Mouse (Mus musculus) heart, embryonic 14.5 days (tissue): Measurements from ENCODE around the gene Snph. TPM values are rescaled to one million over a fixed set of nuclear protein-coding genes. Genes with fewer than 3 reads are reported as not detected.

ENCODE experiments used
- ATAC-seq: fragments of 200-750 bp; cut with Nextera tagmentation; 2 replicates; pipeline ENCODE4 v1.8.0; 2017; ENCODE audit warnings: low read depth, moderate TSS enrichment; ENCODE audit not compliant: insufficient number of reproducible peaks, insufficient read depth, low FRiP score
- H3K27ac ChIP-seq, 2 experiments: fragments of 200-500 bp in 1 of 2; fragments of 300-500 bp in 1 of 2; sonication (generic) in 1 of 2; replicated peaks in 1 of 2; 2 replicates each; pipeline ENCODE4 v1.5.1; 2012 to 2014; ENCODE audit warnings: low read depth in 2 of 2, low read length in 2 of 2, control low read depth in 1 of 2, mild to moderate bottlenecking in 1 of 2, mixed read lengths in 1 of 2; ENCODE audit not compliant: control insufficient read depth in 1 of 2, insufficient read depth in 1 of 2
- H3K27me3 ChIP-seq: fragments of 300-500 bp; sonication (generic); 2 replicates; pipeline ENCODE4 v1.6.1; 2014; ENCODE audit warnings: mild to moderate bottlenecking, low read length, control low read depth; ENCODE audit not compliant: control insufficient read depth, insufficient read depth
- H3K36me3 ChIP-seq: fragments of 300-500 bp; sonication (generic); 2 replicates; pipeline ENCODE4 v1.6.1; 2014; ENCODE audit warnings: mild to moderate bottlenecking, control low read depth, low read length, mixed read lengths; ENCODE audit not compliant: control insufficient read depth, insufficient read depth
- H3K4me1 ChIP-seq, 2 experiments: fragments of 200-500 bp in 1 of 2; fragments of 300-500 bp in 1 of 2; sonication (generic) in 1 of 2; 2 replicates each; pipeline ENCODE4 v1.6.1; 2012 to 2014; ENCODE audit warnings: low read length in 2 of 2, control low read depth in 1 of 2, mixed read lengths in 1 of 2; ENCODE audit not compliant: control insufficient read depth in 2 of 2, insufficient read depth in 2 of 2
- H3K4me2 ChIP-seq: fragments of 300-500 bp; sonication (generic); 2 replicates; pipeline ENCODE4 v1.6.1; 2014; ENCODE audit warnings: mild to moderate bottlenecking, low read length
- H3K4me3 ChIP-seq, 2 experiments: fragments of 200-500 bp in 1 of 2; fragments of 300-500 bp in 1 of 2; sonication (generic) in 1 of 2; 2 replicates each; pipeline ENCODE4 v1.5.1; 2012 to 2014; ENCODE audit warnings: low read length in 2 of 2, mild to moderate bottlenecking in 2 of 2, control low read depth in 1 of 2, low read depth in 1 of 2, moderate library complexity in 1 of 2; ENCODE audit not compliant: control insufficient read depth in 1 of 2, insufficient read depth in 1 of 2
- H3K9ac ChIP-seq: fragments of 300-500 bp; sonication (generic); 2 replicates; pipeline ENCODE4 v1.6.1; 2014; ENCODE audit warnings: mild to moderate bottlenecking, low read length
- H3K9me3 ChIP-seq: fragments of 300-500 bp; sonication (generic); 2 replicates; pipeline ENCODE4 v1.6.1; 2016; ENCODE audit warnings: low read length, control low read depth; ENCODE audit not compliant: control insufficient read depth
- WGBS: fragments of 180-500 bp; shearing (Covaris S2); extraction: QIAGEN DNeasy Blood & Tissue Kit; methylation state at CpG from one replicate; pipeline ENCODE4 v1.1.7; 2014; 5-methylcytosine and 5-hydroxymethylcytosine counted together
- polyA plus RNA-seq: library from polyadenylated mRNA; unstranded; fragments of >200 nt; fragmentation: Nextera tagmentation; extraction: Ambion mirVana; gene quantifications from 2 replicates; pipeline ENCODE4 v1.2.1, GENCODE M21; 2014

Snph gene
- polyA plus RNA-seq: 0.31 TPM in 2 replicates

- no peak for ATAC-seq
- H3K36me3 ChIP-seq: no peaks in the 10 kb centered on the region
- no peaks in the 10 kb centered on the region for H3K9me3 ChIP-seq
- H3K4me3 ChIP-seq: peak within 1 kb of the TSS; percentile 55 to 67
- peak within 1 kb of the TSS; percentile 98 for H3K4me2 ChIP-seq
- H3K27me3 ChIP-seq: peaks cover 49% of the 10 kb centered on the region
- peak within 1 kb of the TSS; percentile 70 for H3K9ac ChIP-seq
- under 1% methylated on average over 45 of the region's 47 CpGs for WGBS
- H3K4me1 ChIP-seq: peaks cover 0 to 4% of the 10 kb centered on the region in 2 experiments; a peak in 2 of 4 replicates
- no peak within 1 kb of the TSS for H3K27ac ChIP-seq
Measured at GRCm38 (mm10) chr2:151632159-151632814, at the start of gene Snph. Snph (minus strand) TSS chr2:151632593.

DNA sequence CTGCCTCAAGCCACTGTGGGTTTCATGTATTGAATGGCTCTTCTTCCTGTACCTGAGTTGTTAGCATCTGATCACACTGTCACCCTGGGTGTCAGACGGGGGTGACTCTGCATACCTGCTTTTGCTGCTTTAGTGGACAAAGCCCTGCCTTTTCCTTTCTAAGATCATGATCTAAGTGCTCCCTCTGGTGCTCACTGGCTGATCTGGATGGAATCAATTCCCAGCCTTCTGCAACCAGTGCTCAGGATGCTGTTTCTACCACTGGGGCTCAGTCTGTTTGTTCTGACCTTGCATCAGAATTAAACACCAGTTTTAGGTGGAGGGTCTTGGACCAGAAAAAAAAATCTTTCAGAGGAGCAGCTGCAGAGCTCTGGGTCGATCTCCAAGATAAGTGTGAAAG, 43.8 kb upstream of the Snph start:
- H3K27ac ChIP-seq: no peak overlapping the region
- no peak overlapping the region for H3K9ac ChIP-seq
- 42% methylated on average over 2 of the region's 2 CpGs for WGBS
- H3K27me3 ChIP-seq: no peaks in the 10 kb centered on the region
- H3K36me3 ChIP-seq: no peaks in the 10 kb centered on the region
- no peak for ATAC-seq
- H3K4me1 ChIP-seq: no peaks in the 10 kb centered on the region
- no peaks in the 10 kb centered on the region for H3K9me3 ChIP-seq
- H3K4me3 ChIP-seq: no peak overlapping the region
- H3K4me2 ChIP-seq: no peak overlapping the region

DNA sequence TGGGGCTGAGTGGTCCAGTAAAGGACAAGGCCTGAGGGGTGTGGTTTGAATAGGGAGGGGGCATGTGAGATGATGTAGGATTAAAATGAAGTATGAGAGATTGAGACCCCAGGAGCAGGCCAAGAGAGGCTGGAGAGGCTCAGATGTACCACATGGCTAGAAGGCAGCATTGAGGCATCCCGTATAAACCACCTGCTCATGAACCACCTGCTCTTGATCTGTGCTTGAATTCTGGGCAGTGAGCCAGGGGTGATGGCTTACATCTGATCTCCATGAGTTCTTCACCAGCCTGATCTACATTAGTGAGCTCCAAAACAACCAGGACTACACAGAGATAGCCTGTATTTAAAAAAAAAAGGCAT, 38.6 kb upstream of the Snph start:
- Histone ChIP-seq H3K4me1 (no peaks in the 10 kb centered on the region; a peak in 1 of 4 replicates), H3K27me3 (peaks cover 10% of the 10 kb centered on the region), H3K9ac (no peak overlapping the region), H3K9me3 (no peaks in the 10 kb centered on the region), H3K36me3 (no peaks in the 10 kb centered on the region), H3K27ac (no peak overlapping the region), H3K4me3 (no peak overlapping the region), H3K4me2 (no peak overlapping the region)
- no peak for ATAC-seq
- WGBS: 36% methylated on average over 1 of the region's 1 CpGs

- WGBS: 34% methylated on average over 48 of the region's 48 CpGs
Measured at GRCm38 (mm10) chr2:151670026-151670967, 37.9 kb upstream of the Snph start.

DNA sequence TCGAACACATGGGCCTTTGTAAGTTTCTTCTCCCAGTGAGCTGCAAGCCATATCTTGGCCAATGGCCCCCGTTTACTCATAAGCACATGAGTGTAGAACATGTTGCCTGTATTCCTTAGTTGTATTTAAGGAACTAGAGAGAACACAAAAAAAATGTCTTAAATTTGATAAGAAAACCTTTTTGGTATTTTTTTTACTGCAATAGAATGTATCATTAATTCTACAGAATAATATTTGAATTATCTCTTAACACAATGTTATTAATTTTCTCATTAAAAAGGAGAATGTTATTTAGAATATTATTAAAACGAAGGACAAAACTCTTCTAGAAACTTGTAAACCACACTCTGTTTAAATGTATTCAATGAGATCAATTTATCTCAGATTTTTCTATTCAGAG, 36.0 kb upstream of the Snph start, which contains the start of gene Rad21l:
Rad21l (minus strand) TSS at position 101 of the 400 bp plus-strand sequence.
- no peaks in the 10 kb centered on the region for H3K36me3 ChIP-seq
- peaks cover 10% of the 10 kb centered on the region for H3K27me3 ChIP-seq
- no peak within 1 kb of the TSS for H3K4me2 ChIP-seq
- no peaks in the 10 kb centered on the region for H3K9me3 ChIP-seq
- ATAC-seq: no peak
- H3K4me3 ChIP-seq: no peak within 1 kb of the TSS
- WGBS: 61% methylated on average over 3 of the region's 3 CpGs
- H3K27ac ChIP-seq: no peak within 1 kb of the TSS
- no peaks in the 10 kb centered on the region; a peak in 1 of 4 replicates for H3K4me1 ChIP-seq
- H3K9ac ChIP-seq: no peak within 1 kb of the TSS

More at GRCm38 (mm10) chr2:151670026-151670967, 37.9 kb upstream of the Snph start:
- Histone ChIP-seq H3K4me1 (no peaks in the 10 kb centered on the region; a peak in 1 of 4 replicates), H3K4me2 (peak overlapping the region; percentile 31), H3K36me3 (no peaks in the 10 kb centered on the region), H3K27me3 (peaks cover 10% of the 10 kb centered on the region), H3K9ac (no peak overlapping the region), H3K4me3 (no peak overlapping the region), H3K27ac (no peak overlapping the region), H3K9me3 (no peaks in the 10 kb centered on the region)
- 0 out of 2 replicates have a peak, but pooled peaks have one; percentile 39 for ATAC-seq

- H3K4me3 ChIP-seq: no peak overlapping the region
- H3K27me3 ChIP-seq: no peaks in the 10 kb centered on the region
- H3K4me1 ChIP-seq: no peaks in the 10 kb centered on the region
- WGBS: 56% methylated on average over 1 of the region's 1 CpGs
- H3K27ac ChIP-seq: no peak overlapping the region
- H3K9me3 ChIP-seq: no peaks in the 10 kb centered on the region
- ATAC-seq: no peak
- no peak overlapping the region for H3K9ac ChIP-seq
- H3K4me2 ChIP-seq: no peak overlapping the region
- H3K36me3 ChIP-seq: no peaks in the 10 kb centered on the region
Measured at GRCm38 (mm10) chr2:151652053-151652452, 19.7 kb upstream of the Snph start.

GRCm38 (mm10) chr2:151636015-151636402, 3.6 kb upstream of the Snph start:
- no peak overlapping the region for H3K27ac ChIP-seq
- no peak for ATAC-seq
- H3K4me1 ChIP-seq: peaks cover 0 to 4% of the 10 kb centered on the region in 2 experiments; a peak in 2 of 4 replicates
- H3K4me2 ChIP-seq: no peak overlapping the region
- no peak overlapping the region for H3K9ac ChIP-seq
- H3K9me3 ChIP-seq: no peaks in the 10 kb centered on the region
- no peak overlapping the region for H3K4me3 ChIP-seq
- H3K27me3 ChIP-seq: peaks cover 31% of the 10 kb centered on the region
- H3K36me3 ChIP-seq: no peaks in the 10 kb centered on the region
- 81% methylated on average over 2 of the region's 2 CpGs for WGBS
